Mouse (Mus musculus) heart, postnatal 0 days (tissue): ENCODE results near the gene Nxpe3.
A peak's percentile ranks its signal among the peaks of the same experiment; 100 is the strongest.

Experiments used
- CTCF ChIP-seq: IDR thresholded peaks from 2 replicates; pipeline ENCODE4 v1.5.1; 2016; ENCODE audit warnings: antibody characterized with exemption, control low read depth, low read depth
- EP300 ChIP-seq: IDR thresholded peaks from 2 replicates; pipeline ENCODE4 v1.6.1; 2016; ENCODE audit warnings: antibody characterized with exemption, low read depth

- no peak for TF ChIP-seq CTCF
- TF ChIP-seq EP300, result peak; percentile 36; the same call in 1 of the 2 replicates
Measured at GRCm38 (mm10) chr16:55838510-55839474, 56.3 kb downstream of the Nxpe3 start, which contains the start of gene Nfkbiz.
